Mouse (Mus musculus): ENCODE results near the gene Cd59a.
"Not testable (repeated sequence)": the region's sequence is repeated elsewhere in the genome, so short reads cannot be mapped to it uniquely, and the experiment has no call there.

The Cd59a gene

GRCm38 (mm10) chr2:104109021-104109420, 13.4 kb downstream of the Cd59a start:
- DNase-seq (ENCODE audit: low read depth) = not testable (repeated sequence)

- no peak for DNase-seq (ENCODE audit: low read depth)
These were observed 13.9 kb downstream of the Cd59a start for GRCm38 (mm10) chr2:104109528-104109927.

- peak; percentile 62 for DNase-seq (ENCODE audit: low read depth)
These were observed 14.4 kb downstream of the Cd59a start for GRCm38 (mm10) chr2:104110031-104110430.

- DNase-seq (ENCODE audit: low read depth) = not testable (repeated sequence)
These were observed 15.7 kb downstream of the Cd59a start for GRCm38 (mm10) chr2:104111170-104111797.

- DNase-seq (ENCODE audit: low read depth) = not testable (repeated sequence)
These were observed 18.0 kb downstream of the Cd59a start for GRCm38 (mm10) chr2:104113563-104113962.

GRCm38 (mm10) chr2:104114898-104115297, 19.3 kb downstream of the Cd59a start:
- no peak for DNase-seq (ENCODE audit: low read depth)

GRCm38 (mm10) chr2:104117173-104117572, 21.6 kb downstream of the Cd59a start:
- not testable (repeated sequence) for DNase-seq (ENCODE audit: low read depth)

- DNase-seq (ENCODE audit: low read depth) = no peak
These were observed 23.5 kb downstream of the Cd59a start for GRCm38 (mm10) chr2:104119097-104119496.

- DNase-seq (ENCODE audit: low read depth) = no peak
These were observed 24.7 kb downstream of the Cd59a start for GRCm38 (mm10) chr2:104120312-104120711.

- peak; percentile 37 for DNase-seq (ENCODE audit: low read depth)
These were observed 26.3 kb downstream of the Cd59a start for GRCm38 (mm10) chr2:104121681-104122504.

- peak; percentile 82 for DNase-seq (ENCODE audit: low read depth)
These were observed 27.1 kb downstream of the Cd59a start, which contains the start of gene A930018P22Rik for GRCm38 (mm10) chr2:104122505-104123378. Gene A930018P22Rik, plus strand, starts transcription at chr2:104122769.

GRCm38 (mm10) chr2:104123540-104123939, 27.9 kb downstream of the Cd59a start:
- DNase-seq (ENCODE audit: low read depth) = no peak

- DNase-seq (ENCODE audit: low read depth) = no peak
These were observed 28.5 kb downstream of the Cd59a start for GRCm38 (mm10) chr2:104124071-104124470.

- DNase-seq (ENCODE audit: low read depth) = no peak
These were observed 33.4 kb downstream of the Cd59a start for GRCm38 (mm10) chr2:104128803-104129531.

- no peak for DNase-seq (ENCODE audit: low read depth)
These were observed 34.6 kb downstream of the Cd59a start for GRCm38 (mm10) chr2:104130165-104130564.

- DNase-seq (ENCODE audit: low read depth) = peak; percentile 44
These were observed 35.4 kb downstream of the Cd59a start for GRCm38 (mm10) chr2:104130969-104131368.

- DNase-seq (ENCODE audit: low read depth) = no peak
These were observed 36.8 kb downstream of the Cd59a start for GRCm38 (mm10) chr2:104132266-104132859.

GRCm38 (mm10) chr2:104133042-104133810, 37.6 kb downstream of the Cd59a start:
- no peak for DNase-seq (ENCODE audit: low read depth)

GRCm38 (mm10) chr2:104134150-104135056, 38.8 kb downstream of the Cd59a start:
- DNase-seq (ENCODE audit: low read depth) = peak; percentile 82

Measured in 416B (cell line).